Mouse (Mus musculus): ENCODE data around the gene Xiap. TPM values are rescaled to one million over a fixed set of nuclear protein-coding genes. Genes with fewer than 3 reads are reported as not detected.

The Xiap gene
- polyA plus RNA-seq, 1 experiment from 2014 or later: 14.1 TPM

DNA sequence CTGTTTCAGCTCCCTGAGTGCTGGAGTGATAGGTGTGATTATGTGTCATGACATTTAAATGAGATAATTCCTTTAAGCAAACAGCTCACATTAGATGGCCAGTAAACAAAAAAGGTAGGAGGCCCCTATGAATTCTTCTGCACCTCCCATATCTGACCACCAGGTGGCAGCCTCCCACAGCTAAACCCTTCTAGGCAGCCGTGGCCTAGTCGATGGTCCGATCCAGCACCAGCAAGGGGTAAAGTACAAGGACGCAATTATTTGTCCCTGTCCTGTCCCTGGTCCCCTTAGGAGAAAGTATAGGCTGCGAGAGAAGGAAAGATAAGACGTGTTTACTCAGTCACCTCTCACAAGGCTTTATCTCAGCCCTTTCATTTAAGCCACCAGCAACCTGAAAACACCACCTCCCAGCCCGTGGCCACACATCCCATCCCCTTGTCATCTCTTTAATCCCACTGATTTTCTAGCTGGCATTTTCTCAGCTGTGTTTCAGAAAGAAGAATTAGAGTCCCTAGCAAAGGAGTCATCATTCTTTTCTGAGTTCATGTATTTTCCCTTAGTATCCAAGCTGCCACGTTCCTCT is 26.3 kb upstream of the Xiap start:
- Histone ChIP-seq H3K36me3 (ENCODE audit: control insufficient read depth, insufficient read depth, low read length) (no peaks in the 10 kb centered on the region), H3K4me3 (ENCODE audit: low read depth, low read length) (no peak overlapping the region), H3K4me2 (no peak overlapping the region), H3K27ac (ENCODE audit: low read depth, low read length) (no peak overlapping the region), H3K27me3 (replicated peaks; ENCODE audit: control insufficient read depth, insufficient read depth, low read length) (no peaks in the 10 kb centered on the region), H3K9me3 (ENCODE audit: control insufficient read depth, low read length) (no peaks in the 10 kb centered on the region), H3K9ac (ENCODE audit: low read depth, low read length) (no peak overlapping the region), H3K4me1 (replicated peaks; ENCODE audit: control insufficient read depth, insufficient read depth, low read length) (no peaks in the 10 kb centered on the region)
- 43% methylated on average over 8 of the region's 8 CpGs for WGBS
- peak; percentile 40 for DNase-seq (ENCODE audit: low spot score)
- ATAC-seq (replicated peaks; ENCODE audit: low FRiP score): peak; percentile 63; the same call in 1 of the 2 replicates

DNA sequence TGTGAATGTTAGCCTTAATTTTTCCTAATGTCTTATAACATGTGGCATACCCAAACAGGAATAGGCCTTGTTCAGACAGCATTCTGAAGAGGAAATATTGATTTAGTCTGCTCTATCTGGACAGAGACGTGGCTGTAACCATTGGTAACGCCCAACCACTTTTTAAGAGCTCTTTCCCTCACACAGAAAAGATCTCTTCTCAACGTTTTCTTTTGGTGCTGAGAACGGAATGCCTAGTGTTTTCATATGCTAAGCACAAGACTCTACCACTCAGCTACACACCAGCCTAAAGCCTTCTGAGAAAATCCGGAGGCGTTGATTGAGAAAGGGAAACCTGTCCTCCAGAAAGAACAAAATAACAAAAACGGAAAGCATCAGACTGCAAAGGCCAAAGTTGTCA is 25.6 kb upstream of the Xiap start:
- H3K9ac ChIP-seq (ENCODE audit: low read depth, low read length): no peak overlapping the region
- H3K4me1 ChIP-seq (replicated peaks; ENCODE audit: control insufficient read depth, insufficient read depth, low read length): no peaks in the 10 kb centered on the region
- no peak overlapping the region for H3K4me2 ChIP-seq
- no peak overlapping the region for H3K4me3 ChIP-seq (ENCODE audit: low read depth, low read length)
- H3K27me3 ChIP-seq (replicated peaks; ENCODE audit: control insufficient read depth, insufficient read depth, low read length): no peaks in the 10 kb centered on the region
- WGBS: 74% methylated on average over 7 of the region's 7 CpGs
- H3K36me3 ChIP-seq (ENCODE audit: control insufficient read depth, insufficient read depth, low read length): no peaks in the 10 kb centered on the region
- no peaks in the 10 kb centered on the region for H3K9me3 ChIP-seq (ENCODE audit: control insufficient read depth, low read length)
- DNase-seq (ENCODE audit: low spot score) (no peak), ATAC-seq (replicated peaks; ENCODE audit: low FRiP score) (no peak)
- no peak overlapping the region for H3K27ac ChIP-seq (ENCODE audit: low read depth, low read length)

DNA sequence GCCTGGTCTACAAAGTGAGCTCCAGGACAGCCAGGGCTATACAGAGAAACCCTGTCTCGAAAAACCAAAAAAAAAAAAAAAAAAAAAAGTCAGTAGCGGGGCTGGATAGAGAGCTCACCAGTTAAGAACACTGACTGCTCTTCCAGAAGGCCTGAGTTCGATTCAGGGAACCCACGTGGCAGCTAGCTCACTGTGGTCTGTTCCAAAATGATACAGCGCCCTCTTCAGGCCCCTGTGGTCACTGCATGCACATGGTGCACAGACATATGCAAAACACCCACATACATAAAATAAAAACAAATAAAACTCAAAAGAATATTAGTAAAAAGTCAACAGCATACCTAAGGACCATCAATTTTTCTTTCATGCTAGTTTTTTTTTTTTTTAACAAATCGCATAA is 20.0 kb upstream of the Xiap start:
- Histone ChIP-seq H3K9me3 (ENCODE audit: control insufficient read depth, low read length) (no peaks in the 10 kb centered on the region), H3K4me1 (replicated peaks; ENCODE audit: control insufficient read depth, insufficient read depth, low read length) (no peaks in the 10 kb centered on the region), H3K36me3 (ENCODE audit: control insufficient read depth, insufficient read depth, low read length) (no peaks in the 10 kb centered on the region), H3K9ac (ENCODE audit: low read depth, low read length) (no peak overlapping the region), H3K4me3 (ENCODE audit: low read depth, low read length) (no peak overlapping the region), H3K4me2 (no peak overlapping the region), H3K27me3 (replicated peaks; ENCODE audit: control insufficient read depth, insufficient read depth, low read length) (no peaks in the 10 kb centered on the region), H3K27ac (ENCODE audit: low read depth, low read length) (no peak overlapping the region)
- DNase-seq (ENCODE audit: low spot score) (no peak), ATAC-seq (replicated peaks; ENCODE audit: low FRiP score) (no peak)
- 72% methylated on average over 5 of the region's 6 CpGs for WGBS

DNA sequence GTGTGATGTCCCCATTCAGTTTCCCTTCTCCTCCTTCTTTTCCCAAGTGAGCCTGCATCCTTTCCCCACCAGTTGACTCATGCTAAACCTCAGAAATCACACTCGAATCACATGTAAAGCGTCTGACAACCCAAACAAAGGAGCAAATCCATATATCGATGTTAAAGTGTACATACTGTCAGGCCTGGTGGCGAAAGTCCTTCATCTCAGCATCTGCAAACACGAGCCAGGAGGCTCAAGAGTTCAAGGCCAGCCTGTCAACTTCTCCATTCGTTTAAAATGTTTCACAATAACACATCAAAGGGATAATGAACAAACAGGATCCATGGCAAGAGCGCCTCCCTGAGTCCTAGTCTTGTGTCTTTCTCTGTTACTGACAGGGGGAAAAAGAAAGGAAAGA is 14.5 kb upstream of the Xiap start:
- Histone ChIP-seq H3K4me3 (ENCODE audit: low read depth, low read length) (no peak overlapping the region), H3K36me3 (ENCODE audit: control insufficient read depth, insufficient read depth, low read length) (no peaks in the 10 kb centered on the region), H3K9ac (ENCODE audit: low read depth, low read length) (no peak overlapping the region), H3K9me3 (ENCODE audit: control insufficient read depth, low read length) (no peaks in the 10 kb centered on the region), H3K4me2 (no peak overlapping the region), H3K27me3 (replicated peaks; ENCODE audit: control insufficient read depth, insufficient read depth, low read length) (no peaks in the 10 kb centered on the region), H3K4me1 (replicated peaks; ENCODE audit: control insufficient read depth, insufficient read depth, low read length) (no peaks in the 10 kb centered on the region), H3K27ac (ENCODE audit: low read depth, low read length) (no peak overlapping the region; the same call in 1 of the 2 replicates)
- 74% methylated on average over 7 of the region's 7 CpGs for WGBS
- ATAC-seq (replicated peaks; ENCODE audit: low FRiP score): no peak
- no peak for DNase-seq (ENCODE audit: low spot score)

DNA sequence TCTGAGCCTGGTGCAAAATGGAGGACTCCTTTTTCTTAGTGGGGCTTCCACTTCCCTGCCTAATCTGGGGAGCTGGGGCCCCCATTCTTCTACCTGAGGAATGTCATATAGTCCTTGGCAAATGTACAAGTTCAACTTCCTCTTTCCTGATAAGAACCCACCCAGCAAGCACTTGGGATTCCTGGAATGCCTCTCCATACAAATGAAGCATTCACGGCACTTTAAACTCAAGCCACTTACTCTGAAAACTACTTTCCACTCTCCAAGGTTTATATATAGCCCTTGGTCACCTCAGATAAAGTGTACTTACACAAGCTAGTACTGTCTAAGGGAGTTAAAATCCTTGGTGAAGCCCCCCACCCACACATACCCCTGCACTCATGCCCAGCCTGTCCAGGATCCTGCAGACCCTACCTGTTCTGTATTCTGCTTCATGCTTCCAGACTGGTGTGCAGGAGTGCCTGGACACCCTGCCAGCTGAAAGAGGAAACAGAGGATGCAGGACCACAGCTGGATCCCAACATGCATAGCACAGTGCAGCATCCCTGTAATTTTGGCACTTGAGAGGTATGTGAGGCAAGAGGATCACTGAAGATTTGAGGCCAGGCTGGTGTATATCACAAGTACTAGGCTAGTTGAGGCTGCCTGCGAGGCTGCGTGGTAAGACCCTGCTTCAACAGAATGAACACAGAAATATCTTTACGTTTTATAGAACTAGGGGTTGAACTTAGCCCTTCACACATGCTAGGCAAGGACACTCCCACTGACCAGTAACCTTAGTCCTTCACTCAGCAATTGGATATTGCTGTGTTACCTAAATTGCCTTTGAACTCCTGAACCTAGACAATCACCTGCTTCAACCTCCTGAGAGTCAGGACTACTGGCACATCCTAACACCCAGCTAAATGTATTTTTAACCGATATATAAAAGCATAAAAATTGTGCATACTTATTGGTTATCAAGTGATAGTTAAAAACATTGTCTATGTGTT is 8.5 kb upstream of the Xiap start:
- H3K9ac ChIP-seq (ENCODE audit: low read depth, low read length): no peak overlapping the region
- no peaks in the 10 kb centered on the region for H3K36me3 ChIP-seq (ENCODE audit: control insufficient read depth, insufficient read depth, low read length)
- H3K9me3 ChIP-seq (ENCODE audit: control insufficient read depth, low read length): no peaks in the 10 kb centered on the region
- WGBS: 70% methylated on average over 5 of the region's 5 CpGs
- no peak overlapping the region for H3K27ac ChIP-seq (ENCODE audit: low read depth, low read length)
- no peak overlapping the region for H3K4me2 ChIP-seq
- H3K4me3 ChIP-seq (ENCODE audit: low read depth, low read length): no peak overlapping the region
- ATAC-seq (replicated peaks; ENCODE audit: low FRiP score): no peak; the same call in 1 of the 2 replicates
- DNase-seq (ENCODE audit: low spot score): no peak
- no peaks in the 10 kb centered on the region for H3K4me1 ChIP-seq (replicated peaks; ENCODE audit: control insufficient read depth, insufficient read depth, low read length)
- no peaks in the 10 kb centered on the region for H3K27me3 ChIP-seq (replicated peaks; ENCODE audit: control insufficient read depth, insufficient read depth, low read length)

DNA sequence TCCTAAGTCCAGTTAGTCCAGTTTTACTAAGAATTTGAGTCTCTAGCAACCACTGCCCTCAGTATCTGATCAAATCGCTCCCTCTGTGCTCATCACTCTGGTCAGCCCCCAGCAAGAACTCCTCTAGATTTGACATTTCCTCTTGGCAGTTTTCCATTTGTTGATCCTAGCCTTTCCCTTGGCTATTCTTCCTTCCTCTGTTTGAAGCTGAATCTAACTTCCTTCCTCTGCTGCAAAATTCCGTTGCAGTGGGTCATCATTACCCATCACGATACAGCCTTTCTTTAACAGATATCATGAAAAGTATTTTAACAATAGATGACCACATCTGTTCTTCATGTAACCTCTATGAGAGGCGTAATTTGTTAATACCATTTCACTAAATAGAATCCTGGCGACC is 2.5 kb upstream of the Xiap start:
- Histone ChIP-seq H3K9me3 (ENCODE audit: control insufficient read depth, low read length) (no peaks in the 10 kb centered on the region), H3K36me3 (ENCODE audit: control insufficient read depth, insufficient read depth, low read length) (no peaks in the 10 kb centered on the region), H3K27ac (ENCODE audit: low read depth, low read length) (no peak overlapping the region), H3K27me3 (replicated peaks; ENCODE audit: control insufficient read depth, insufficient read depth, low read length) (no peaks in the 10 kb centered on the region), H3K4me3 (ENCODE audit: low read depth, low read length) (no peak overlapping the region), H3K4me2 (no peak overlapping the region), H3K9ac (ENCODE audit: low read depth, low read length) (no peak overlapping the region), H3K4me1 (replicated peaks; ENCODE audit: control insufficient read depth, insufficient read depth, low read length) (no peaks in the 10 kb centered on the region)
- WGBS: 62% methylated on average over 5 of the region's 5 CpGs
- ATAC-seq (replicated peaks; ENCODE audit: low FRiP score) (no peak), DNase-seq (ENCODE audit: low spot score) (no peak)

DNA sequence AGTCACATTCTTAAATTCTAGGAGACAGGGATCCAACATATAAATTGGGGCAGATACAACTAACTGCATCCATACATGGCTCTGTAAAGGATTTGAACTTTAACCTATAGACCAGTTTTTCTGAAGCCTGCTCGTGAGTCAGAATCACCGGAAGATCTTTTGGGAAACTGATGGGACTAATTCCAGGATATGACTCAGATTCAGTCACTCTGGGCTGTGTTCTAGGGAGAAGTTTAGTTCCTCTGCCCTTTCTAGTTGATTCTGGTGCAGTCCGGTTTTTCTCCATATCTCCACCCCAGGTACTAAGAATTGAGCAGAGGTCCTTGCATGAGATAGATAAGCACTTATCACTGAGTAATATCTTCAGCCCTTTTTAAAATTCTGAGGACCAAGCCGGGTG is 1.6 kb upstream of the Xiap start:
- no peak for DNase-seq (ENCODE audit: low spot score)
- H3K27ac ChIP-seq (ENCODE audit: low read depth, low read length): no peak overlapping the region
- 64% methylated on average over 4 of the region's 4 CpGs for WGBS

DNA sequence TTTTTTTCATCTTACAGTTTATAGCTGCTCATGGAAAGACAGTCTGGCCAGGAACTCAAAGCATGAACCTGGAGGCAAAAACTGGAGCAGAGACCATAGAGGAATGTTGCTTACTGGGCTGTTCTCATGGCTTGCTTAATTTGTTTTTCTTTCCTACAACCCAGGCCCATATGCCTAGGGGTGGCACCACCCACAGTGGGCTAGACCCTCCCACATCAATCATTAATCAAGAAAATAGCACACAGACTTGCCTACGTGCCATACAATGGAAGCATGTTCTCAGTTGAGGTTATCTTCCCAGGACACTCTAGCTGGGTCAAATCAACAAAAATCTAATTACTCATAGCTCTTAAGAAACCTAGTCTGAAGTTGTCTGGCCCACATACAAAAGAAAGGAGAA is 4.1 kb downstream of the Xiap start:
- no peaks in the 10 kb centered on the region for H3K27me3 ChIP-seq (replicated peaks; ENCODE audit: control insufficient read depth, insufficient read depth, low read length)
- H3K4me1 ChIP-seq (replicated peaks; ENCODE audit: control insufficient read depth, insufficient read depth, low read length): no peaks in the 10 kb centered on the region
- H3K4me2 ChIP-seq: no peak overlapping the region
- no peak for ATAC-seq (replicated peaks; ENCODE audit: low FRiP score)
- H3K27ac ChIP-seq (ENCODE audit: low read depth, low read length): no peak overlapping the region
- no peak overlapping the region for H3K9ac ChIP-seq (ENCODE audit: low read depth, low read length)
- no peak overlapping the region for H3K4me3 ChIP-seq (ENCODE audit: low read depth, low read length)
- no peak for DNase-seq (ENCODE audit: low spot score)
- H3K36me3 ChIP-seq (ENCODE audit: control insufficient read depth, insufficient read depth, low read length): no peaks in the 10 kb centered on the region
- H3K9me3 ChIP-seq (ENCODE audit: control insufficient read depth, low read length): no peaks in the 10 kb centered on the region
- WGBS: 65% methylated on average over 1 of the region's 1 CpGs

More for the DNA sequence above, 1.6 kb upstream of the Xiap start:
- Histone ChIP-seq H3K9ac (ENCODE audit: low read depth, low read length) (no peak overlapping the region), H3K4me2 (no peak overlapping the region), H3K4me3 (ENCODE audit: low read depth, low read length) (no peak overlapping the region), H3K36me3 (ENCODE audit: control insufficient read depth, insufficient read depth, low read length) (no peaks in the 10 kb centered on the region), H3K27me3 (replicated peaks; ENCODE audit: control insufficient read depth, insufficient read depth, low read length) (no peaks in the 10 kb centered on the region), H3K4me1 (replicated peaks; ENCODE audit: control insufficient read depth, insufficient read depth, low read length) (no peaks in the 10 kb centered on the region), H3K9me3 (ENCODE audit: control insufficient read depth, low read length) (no peaks in the 10 kb centered on the region)
- ATAC-seq (replicated peaks; ENCODE audit: low FRiP score): no peak

DNA sequence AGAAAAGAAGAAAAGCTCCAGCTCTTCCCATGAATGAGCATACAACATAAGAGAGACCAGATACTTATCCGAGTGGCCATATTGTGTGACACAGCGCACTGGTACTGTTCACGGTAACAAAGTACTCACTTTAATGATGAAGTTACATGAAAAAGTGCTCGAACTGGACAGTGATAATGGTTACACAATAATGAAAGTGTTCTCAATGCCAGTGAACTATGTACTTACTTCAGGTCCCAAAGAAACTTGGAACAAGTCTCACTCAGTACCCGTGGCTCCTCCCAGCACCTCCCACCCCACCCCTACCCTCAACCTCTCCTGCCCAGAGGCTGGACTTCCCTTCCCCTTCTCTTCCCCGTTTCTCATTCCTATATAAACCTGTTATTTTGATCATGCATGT is 5.6 kb downstream of the Xiap start:
- H3K4me3 ChIP-seq (ENCODE audit: low read depth, low read length): no peak overlapping the region
- ATAC-seq (replicated peaks; ENCODE audit: low FRiP score) (no peak), DNase-seq (ENCODE audit: low spot score) (no peak)
- H3K4me2 ChIP-seq: no peak overlapping the region
- H3K36me3 ChIP-seq (ENCODE audit: control insufficient read depth, insufficient read depth, low read length): no peaks in the 10 kb centered on the region
- 73% methylated on average over 6 of the region's 6 CpGs for WGBS
- no peak overlapping the region for H3K9ac ChIP-seq (ENCODE audit: low read depth, low read length)
- no peaks in the 10 kb centered on the region for H3K27me3 ChIP-seq (replicated peaks; ENCODE audit: control insufficient read depth, insufficient read depth, low read length)
- H3K4me1 ChIP-seq (replicated peaks; ENCODE audit: control insufficient read depth, insufficient read depth, low read length): no peaks in the 10 kb centered on the region
- no peaks in the 10 kb centered on the region for H3K9me3 ChIP-seq (ENCODE audit: control insufficient read depth, low read length)
- no peak overlapping the region for H3K27ac ChIP-seq (ENCODE audit: low read depth, low read length)
